Comparison of ENCODE assay signal across 21 mouse cellular contexts in the genomic region with DNA sequence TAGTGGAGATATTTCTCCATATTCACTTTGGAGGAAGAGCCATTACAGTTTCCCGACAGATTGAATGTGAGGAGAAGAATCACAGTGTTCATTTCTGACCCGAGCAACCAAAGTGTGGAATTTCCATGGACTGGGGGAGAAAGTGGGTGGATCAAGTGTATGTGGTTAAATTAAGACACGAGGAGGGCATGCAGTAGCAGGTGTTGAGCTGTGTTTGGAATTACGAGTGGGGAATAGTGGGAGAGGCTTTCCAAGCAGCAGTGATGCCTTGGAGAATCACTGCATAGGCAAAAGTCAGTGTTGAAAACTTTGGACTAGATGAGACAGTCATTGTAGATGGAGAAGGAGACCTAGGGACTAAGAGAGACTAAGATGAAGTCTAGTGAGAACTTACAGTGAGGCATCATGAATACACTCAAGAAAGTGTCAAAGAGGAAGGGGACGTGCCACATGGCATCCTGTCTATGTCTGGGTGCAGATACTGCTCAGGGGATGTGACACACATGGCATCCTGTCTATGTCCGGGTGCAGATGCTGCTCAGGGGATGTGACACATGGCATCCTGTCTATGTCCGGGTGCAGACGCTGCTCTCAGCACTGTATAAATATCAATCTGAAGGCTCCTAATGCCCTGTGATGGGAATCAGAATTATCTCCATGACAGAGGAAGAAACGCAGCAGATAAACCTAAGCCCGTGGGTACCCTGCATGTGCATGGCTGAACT.
DNase-seq lines count a peak whose midpoint lies in the region; ATAC-seq and TF ChIP-seq lines count a peak whose summit lies in the region.
"Had no signal": no experiment of that assay in that cellular context is flagged by ENCODE, and none has a peak within 500 bp of the region (broad histone marks: within the 10 kb centered on the region; RNA-seq: fewer than 3 reads in every experiment).

No protein-coding gene starts in this region.

- no peaks in the 10 kb centered on the region for H3K4me1 ChIP-seq in hindbrain, postnatal 0 days (ENCODE audit: insufficient read depth, low read length)
- no peaks in the 10 kb centered on the region for H3K4me1 ChIP-seq in hindbrain, embryonic 14.5 days (replicated peaks; ENCODE audit: control insufficient read depth, insufficient read depth, low read length)
- no peaks in the 10 kb centered on the region for H3K4me1 ChIP-seq in liver, postnatal 0 days (ENCODE audit: insufficient read depth)
- H3K4me1 ChIP-seq in midbrain, embryonic 11.5 days (ENCODE audit: control insufficient read depth, insufficient read depth, low read length) = no peaks in the 10 kb centered on the region
- H3K4me1 ChIP-seq: forebrain, embryonic 13.5 days; heart, embryonic 13.5 days; hindbrain, embryonic 12.5 days had no signal

- H3K27me3 ChIP-seq in hindbrain, postnatal 0 days (ENCODE audit: insufficient read depth, low read length) = no peaks in the 10 kb centered on the region; the same call in 1 of the 2 replicates
- no peaks in the 10 kb centered on the region for H3K27me3 ChIP-seq in hindbrain, embryonic 14.5 days (ENCODE audit: control insufficient read depth, insufficient read depth, low read length)
- no peaks in the 10 kb centered on the region for H3K27me3 ChIP-seq in liver, postnatal 0 days (ENCODE audit: insufficient read depth, low read length)
- H3K27me3 ChIP-seq in myocyte (ENCODE audit: control insufficient read depth, insufficient read depth, insufficient read length) = no peaks in the 10 kb centered on the region
- H3K27me3 ChIP-seq in midbrain, embryonic 11.5 days (ENCODE audit: control insufficient read depth, insufficient read depth, low read length) = no peaks in the 10 kb centered on the region
- H3K27me3 ChIP-seq: embryonic facial prominence, embryonic 13.5 days; forebrain, embryonic 13.5 days; heart, embryonic 13.5 days; hindbrain, embryonic 12.5 days had no signal

- H3ac ChIP-seq in myocyte (ENCODE audit: control insufficient read depth, insufficient read length) = no peak overlapping the region

- no peak for TF ChIP-seq CTCF in hindbrain, postnatal 0 days (IDR thresholded peaks at IDR 0.05; ENCODE audit: low read depth)
- no peak for TF ChIP-seq CTCF in liver, postnatal 0 days (IDR thresholded peaks at IDR 0.05; ENCODE audit: low read depth)

- no peak for TF ChIP-seq EP300 in liver, postnatal 0 days (IDR thresholded peaks at IDR 0.05; ENCODE audit: low read depth)

- H3K27ac ChIP-seq in hindbrain, postnatal 0 days = no peak overlapping the region
- H3K27ac ChIP-seq in hindbrain, embryonic 14.5 days = no peak overlapping the region
- H3K27ac ChIP-seq in liver, postnatal 0 days (ENCODE audit: low read depth) = no peak overlapping the region
- H3K27ac ChIP-seq in midbrain, embryonic 11.5 days (ENCODE audit: low read depth, low read length) = no peak overlapping the region
- H3K27ac ChIP-seq: embryonic facial prominence, embryonic 13.5 days; forebrain, embryonic 13.5 days; heart, embryonic 13.5 days; hindbrain, embryonic 12.5 days had no signal

- H3K9ac ChIP-seq in hindbrain, postnatal 0 days (replicated peaks; ENCODE audit: low read length) = no peak overlapping the region
- H3K9ac ChIP-seq in hindbrain, embryonic 14.5 days = no peak overlapping the region
- H3K9ac ChIP-seq in liver, postnatal 0 days (replicated peaks) = no peak overlapping the region
- H3K9ac ChIP-seq in midbrain, embryonic 11.5 days (ENCODE audit: low read length) = no peak overlapping the region
- H3K9ac ChIP-seq: embryonic facial prominence, embryonic 13.5 days; forebrain, embryonic 13.5 days; forebrain, postnatal 0 days; heart, embryonic 13.5 days; hindbrain, embryonic 12.5 days had no signal

- no peak overlapping the region for H3K4me2 ChIP-seq in hindbrain, postnatal 0 days (ENCODE audit: low read depth, low read length)
- no peak overlapping the region for H3K4me2 ChIP-seq in hindbrain, embryonic 14.5 days (replicated peaks)
- no peak overlapping the region for H3K4me2 ChIP-seq in liver, postnatal 0 days (ENCODE audit: low read depth, low read length)
- no peak overlapping the region for H3K4me2 ChIP-seq in myocyte (ENCODE audit: low read depth)
- H3K4me2 ChIP-seq in midbrain, embryonic 11.5 days = no peak overlapping the region
- H3K4me2 ChIP-seq: embryonic facial prominence, embryonic 13.5 days; forebrain, embryonic 13.5 days; heart, embryonic 13.5 days; hindbrain, embryonic 12.5 days had no signal

- 82% methylated on average over 10 of the region's 10 CpGs for WGBS in hindbrain, postnatal 0 days
- WGBS in hindbrain, embryonic 14.5 days = 86% methylated on average over 10 of the region's 10 CpGs
- WGBS in liver, postnatal 0 days (ENCODE audit: insufficient replicate concordance) = 56% methylated on average over 10 of the region's 10 CpGs
- WGBS in midbrain, embryonic 11.5 days = 86% methylated on average over 10 of the region's 10 CpGs

- 0 out of 2 replicates have a peak, but pooled peaks have one; percentile 43 for ATAC-seq in hindbrain, postnatal 0 days
- ATAC-seq in hindbrain, embryonic 14.5 days (ENCODE audit: low FRiP score) = no peak
- peak; percentile 51; the same call in 1 of the 2 replicates for ATAC-seq in liver, postnatal 0 days
- ATAC-seq in midbrain, embryonic 11.5 days (ENCODE audit: low FRiP score) = no peak
- ATAC-seq: forebrain, embryonic 13.5 days had no signal

- no peak overlapping the region for H3K4me3 ChIP-seq in hindbrain, postnatal 0 days (ENCODE audit: low read length)
- H3K4me3 ChIP-seq in hindbrain, embryonic 14.5 days (replicated peaks; ENCODE audit: low read length) = no peak overlapping the region
- no peak overlapping the region for H3K4me3 ChIP-seq in liver, postnatal 0 days (ENCODE audit: low read depth, low read length)
- H3K4me3 ChIP-seq in myocyte = no peak overlapping the region
- H3K4me3 ChIP-seq in midbrain, embryonic 11.5 days (ENCODE audit: low read depth, low read length) = no peak overlapping the region
- H3K4me3 ChIP-seq: embryonic facial prominence, embryonic 13.5 days; forebrain, embryonic 13.5 days; heart, embryonic 13.5 days; hindbrain, embryonic 12.5 days had no signal

- H3K9me3 ChIP-seq in hindbrain, postnatal 0 days (ENCODE audit: low read length) = no peaks in the 10 kb centered on the region
- H3K9me3 ChIP-seq in hindbrain, embryonic 14.5 days (ENCODE audit: control insufficient read depth, low read length) = no peaks in the 10 kb centered on the region
- no peaks in the 10 kb centered on the region for H3K9me3 ChIP-seq in liver, postnatal 0 days (ENCODE audit: low read length)
- no peaks in the 10 kb centered on the region for H3K9me3 ChIP-seq in midbrain, embryonic 11.5 days (ENCODE audit: control insufficient read depth, low read length)
- H3K9me3 ChIP-seq: embryonic facial prominence, embryonic 13.5 days; forebrain, embryonic 13.5 days; heart, embryonic 13.5 days; hindbrain, embryonic 12.5 days had no signal

- H3K79me2 ChIP-seq in myocyte (ENCODE audit: control insufficient read depth, insufficient read depth) = no peaks in the 10 kb centered on the region

- DNase-seq in hindbrain, postnatal 0 days (ENCODE audit: low spot score) = no peak
- no peak for DNase-seq in hindbrain, embryonic 14.5 days (ENCODE audit: low spot score)
- DNase-seq in liver, postnatal 0 days = no peak
- no peak for DNase-seq in liver
- peak; percentile 23 to 28 for DNase-seq in spleen, postnatal 36 days (ENCODE audit: low spot score in 2 of 2)
- DNase-seq in spleen, adult 12 weeks (ENCODE audit: low spot score) = no peak
- DNase-seq in midbrain, embryonic 11.5 days (ENCODE audit: low spot score, missing footprints) = no peak
- DNase-seq: adrenal gland, postnatal 10 days; cerebellum, adult 11 months; cerebellum, adult 8-10 months; cerebellum, postnatal 14 days; forebrain, postnatal 0 days; gastrocnemius, postnatal 25 days; heart, postnatal 10 days; heart, postnatal 4 days had no signal

- TF ChIP-seq POLR2A in myocyte (IDR thresholded peaks at IDR 0.05; ENCODE audit: insufficient read length, low read depth) = no peak

- H3K36me3 ChIP-seq in hindbrain, postnatal 0 days (ENCODE audit: insufficient read depth, low read length) = no peaks in the 10 kb centered on the region
- no peaks in the 10 kb centered on the region for H3K36me3 ChIP-seq in hindbrain, embryonic 14.5 days (replicated peaks; ENCODE audit: control insufficient read depth, insufficient read depth)
- H3K36me3 ChIP-seq in liver, postnatal 0 days (replicated peaks; ENCODE audit: insufficient read depth, low read length) = no peaks in the 10 kb centered on the region
- no peaks in the 10 kb centered on the region for H3K36me3 ChIP-seq in myocyte (ENCODE audit: control insufficient read depth, insufficient read depth)
- H3K36me3 ChIP-seq in midbrain, embryonic 11.5 days (ENCODE audit: control insufficient read depth, insufficient read depth, low read length) = no peaks in the 10 kb centered on the region
- H3K36me3 ChIP-seq: embryonic facial prominence, embryonic 13.5 days; G1E; heart, embryonic 13.5 days; hindbrain, embryonic 12.5 days had no signal

TF ChIP-seq in myocyte, 11 proteins besides CTCF, POLR2A, EP300 and RAD21:
- no peak for TF ChIP-seq MAX (IDR thresholded peaks at IDR 0.05; ENCODE audit: low read depth)
- peak in 2 of 3 experiments; percentile 65 to 73 for TF ChIP-seq MYOD1 (IDR thresholded peaks at IDR 0.05; ENCODE audit: control insufficient read depth in 1 of 3, insufficient read length in 2 of 3, low read depth in 2 of 3)
- TF ChIP-seq MYOG (IDR thresholded peaks at IDR 0.05; ENCODE audit: control insufficient read depth in 1 of 3, insufficient read depth in 1 of 3, insufficient read length in 2 of 3, low read depth in 2 of 3) = peak in 1 of 3 experiments; percentile 16
TF ChIP-seq in myocyte: peak in this region for 2.

Comparison
In these comparisons a context has a peak if more than half of its experiments do, and no peak if none do; other contexts are left out.
1. ATAC-seq: peak in hindbrain, postnatal 0 days (single experiment) and liver, postnatal 0 days (single experiment); none in hindbrain, embryonic 14.5 days (single experiment) and midbrain, embryonic 11.5 days (single experiment).
2. DNase-seq: peak in spleen, postnatal 36 days (2 of 2); none in hindbrain, postnatal 0 days (single experiment), hindbrain, embryonic 14.5 days (single experiment), liver, postnatal 0 days (single experiment), liver (single experiment), spleen, adult 12 weeks (single experiment) and midbrain, embryonic 11.5 days (single experiment).